Mouse (Mus musculus) c-Kit-positive CD71-negative TER-119-negative erythroid progenitor cells, embryonic 14.5 days (primary cell): ENCODE results near the gene Creg1.
A peak's percentile ranks its signal among the peaks of the same experiment; 100 is the strongest.

Experiments
- DNase-seq: peaks from one replicate; pipeline ENCODE4 v3.0.0-alpha.2; 2013; ENCODE audit warnings: low read depth

Gene Creg1

DNA sequence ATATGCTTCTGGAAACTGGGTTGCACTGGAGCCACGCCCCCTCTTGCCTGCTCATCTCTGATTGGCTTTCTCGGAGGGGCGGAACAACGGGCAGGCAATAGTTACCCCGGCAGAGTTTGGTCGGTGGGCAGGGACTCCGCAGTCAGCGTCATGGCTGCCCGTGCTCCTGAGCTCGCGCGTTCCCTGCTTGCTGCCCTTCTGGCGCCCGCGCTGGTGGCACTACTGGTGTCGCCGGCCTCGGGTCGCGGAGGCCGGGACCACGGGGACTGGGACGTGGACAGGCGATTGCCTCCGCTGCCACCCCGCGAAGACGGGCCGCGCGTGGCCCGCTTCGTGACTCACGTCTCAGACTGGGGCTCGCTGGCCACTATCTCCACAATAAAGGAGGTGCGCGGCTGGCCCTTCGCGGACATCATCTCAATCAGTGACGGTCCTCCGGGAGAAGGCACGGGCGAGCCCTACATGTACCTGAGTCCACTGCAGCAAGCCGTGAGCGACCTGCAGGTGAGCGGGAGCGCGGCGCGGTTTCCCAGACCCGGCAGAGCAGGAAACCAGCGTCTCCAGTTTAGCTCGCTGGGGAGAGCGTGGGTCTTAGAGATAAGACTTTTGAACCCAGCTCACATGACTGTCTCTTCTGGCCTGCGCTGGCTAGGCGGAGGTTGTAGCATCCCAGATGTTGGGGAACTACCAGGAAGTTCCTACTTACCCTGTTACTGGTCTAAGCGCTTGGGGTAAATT is at the start of gene Creg1:
Gene Creg1, plus strand, starts transcription at position 112 of the 738 bp plus-strand sequence.
- peak; percentile 88 for DNase-seq

DNA sequence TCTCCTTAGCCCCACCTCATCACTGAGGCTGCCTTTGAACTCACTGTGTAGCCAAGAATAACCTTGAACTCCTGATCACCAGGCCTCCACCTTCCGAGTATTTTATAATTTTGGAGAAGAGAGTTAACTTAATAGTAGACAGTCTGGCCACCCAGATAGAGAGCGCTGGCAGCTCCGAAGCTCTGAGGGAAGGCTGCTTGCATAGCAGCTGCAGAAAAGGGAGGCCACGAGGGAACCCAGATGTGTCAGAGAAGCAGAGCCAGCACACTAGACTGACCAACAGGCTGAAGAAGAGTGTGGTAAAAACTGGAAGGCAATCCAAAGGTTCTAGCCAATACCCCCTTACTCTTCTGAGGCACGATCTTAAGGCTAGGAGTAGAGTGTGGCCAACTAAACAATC is 49.7 kb upstream of the Creg1 start:
- DNase-seq, result no peak

DNA sequence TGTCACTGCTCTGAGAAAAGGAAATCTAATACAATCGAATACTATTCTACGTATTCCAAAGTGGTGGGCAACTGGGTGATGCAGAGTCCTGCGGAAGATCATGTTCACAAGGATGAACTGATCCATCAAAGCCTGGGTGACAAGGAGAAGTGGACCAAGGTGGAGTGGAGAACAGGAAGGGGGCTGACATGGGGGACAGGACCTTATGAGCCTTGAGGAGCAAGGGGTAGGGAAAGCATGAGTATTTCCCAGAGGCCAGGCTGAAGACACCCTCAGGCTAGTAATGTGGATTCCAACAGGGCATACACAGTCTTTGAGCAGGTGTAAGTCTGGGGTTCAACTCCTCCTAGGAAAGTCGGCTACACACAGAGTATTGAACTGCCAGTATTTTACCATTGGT is 47.1 kb upstream of the Creg1 start:
- DNase-seq, result no peak

DNA sequence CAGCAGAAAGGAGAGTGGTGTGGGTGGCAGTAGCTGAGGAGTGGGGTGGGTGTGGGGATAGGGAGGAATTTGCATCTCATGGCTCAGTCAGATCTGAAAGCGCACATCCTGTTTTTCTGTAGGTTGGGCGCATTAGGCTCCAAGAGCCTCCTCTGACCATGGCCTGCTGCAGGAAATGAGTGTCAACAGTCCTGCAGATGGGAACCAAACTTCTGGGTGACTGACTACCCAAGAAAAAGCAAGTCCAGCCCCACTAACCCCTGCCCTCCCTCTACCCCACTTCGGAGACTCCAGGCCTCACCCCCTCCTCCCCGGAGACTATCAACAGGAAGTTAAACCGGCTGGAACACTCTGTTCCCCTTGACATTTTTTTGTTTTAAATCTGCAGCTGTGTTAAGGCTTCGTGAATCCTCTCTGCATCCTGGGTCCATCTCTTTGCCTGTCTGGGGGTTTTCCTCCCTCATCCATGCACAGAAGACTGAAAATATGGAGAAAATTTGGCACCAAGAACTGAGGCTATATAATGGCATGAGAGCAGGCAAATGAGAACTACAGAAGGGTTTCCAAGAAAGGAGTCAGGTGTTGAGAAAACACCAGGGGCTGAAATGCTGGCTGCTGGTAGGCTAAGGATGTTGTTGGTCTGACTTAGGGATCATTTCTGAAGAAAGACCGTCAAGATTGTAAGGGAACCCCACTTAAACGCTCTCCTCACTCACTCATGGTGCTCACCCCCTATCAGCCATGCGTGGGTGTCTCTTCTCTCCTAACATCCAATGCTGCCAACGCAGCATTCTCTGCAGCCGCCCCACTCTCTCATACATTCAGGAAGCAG is 45.6 kb upstream of the Creg1 start:
- no peak for DNase-seq

DNA sequence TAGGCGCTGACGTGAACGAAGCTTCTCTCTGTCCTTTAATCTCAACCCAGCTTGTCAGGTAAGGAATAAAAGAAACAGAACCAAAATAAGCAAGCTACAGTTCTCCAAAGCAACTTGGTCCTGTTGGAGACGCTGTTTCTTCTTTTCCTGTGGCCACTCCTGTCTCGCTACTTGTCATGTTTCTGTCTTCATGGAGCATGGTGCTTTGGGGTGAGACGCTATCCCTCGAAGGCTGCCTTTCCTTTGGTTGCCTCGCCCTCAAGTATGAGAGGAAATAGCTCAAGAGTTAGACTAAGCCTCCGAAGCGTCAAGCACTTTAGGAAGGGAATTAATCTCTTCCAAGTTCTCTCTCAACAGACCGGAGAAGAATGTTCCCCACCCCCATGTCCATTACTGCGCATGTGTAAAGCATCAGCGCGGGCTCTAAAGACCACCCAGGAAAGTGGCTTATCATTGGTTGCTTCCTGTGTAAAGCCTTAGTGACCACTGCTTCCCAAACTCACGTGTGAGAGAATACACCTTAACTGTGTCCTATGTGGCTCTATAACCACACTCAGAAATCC is 44.9 kb upstream of the Creg1 start:
- DNase-seq, result no peak

DNA sequence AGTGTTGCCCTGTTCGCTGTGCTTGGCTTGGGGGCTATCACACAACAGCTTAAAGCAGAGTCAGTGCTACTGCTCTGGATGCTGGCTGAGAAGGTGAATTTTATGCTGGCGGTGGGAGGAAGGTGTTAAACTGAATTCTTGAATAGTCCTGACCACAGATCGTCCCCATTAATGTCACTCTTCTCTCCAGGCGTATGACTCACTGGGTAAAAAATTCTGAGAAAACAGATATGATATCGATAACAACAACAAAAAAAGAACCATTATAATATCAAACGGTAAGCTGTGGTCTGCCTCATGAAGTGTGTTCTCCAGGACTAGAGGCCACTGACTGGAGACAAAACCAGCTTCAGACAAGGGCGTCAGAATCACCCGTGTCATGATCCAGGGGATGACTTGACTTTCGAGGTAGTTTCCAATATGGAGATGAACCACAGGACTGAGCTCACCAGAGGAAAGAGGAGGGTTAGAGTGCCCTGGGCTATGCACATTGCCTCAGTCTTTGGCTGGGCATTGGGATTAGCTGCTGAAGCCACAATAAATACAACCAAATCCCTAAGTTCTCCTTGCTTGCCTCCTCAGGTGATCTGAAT is 40.9 kb upstream of the Creg1 start:
- no peak for DNase-seq

DNA sequence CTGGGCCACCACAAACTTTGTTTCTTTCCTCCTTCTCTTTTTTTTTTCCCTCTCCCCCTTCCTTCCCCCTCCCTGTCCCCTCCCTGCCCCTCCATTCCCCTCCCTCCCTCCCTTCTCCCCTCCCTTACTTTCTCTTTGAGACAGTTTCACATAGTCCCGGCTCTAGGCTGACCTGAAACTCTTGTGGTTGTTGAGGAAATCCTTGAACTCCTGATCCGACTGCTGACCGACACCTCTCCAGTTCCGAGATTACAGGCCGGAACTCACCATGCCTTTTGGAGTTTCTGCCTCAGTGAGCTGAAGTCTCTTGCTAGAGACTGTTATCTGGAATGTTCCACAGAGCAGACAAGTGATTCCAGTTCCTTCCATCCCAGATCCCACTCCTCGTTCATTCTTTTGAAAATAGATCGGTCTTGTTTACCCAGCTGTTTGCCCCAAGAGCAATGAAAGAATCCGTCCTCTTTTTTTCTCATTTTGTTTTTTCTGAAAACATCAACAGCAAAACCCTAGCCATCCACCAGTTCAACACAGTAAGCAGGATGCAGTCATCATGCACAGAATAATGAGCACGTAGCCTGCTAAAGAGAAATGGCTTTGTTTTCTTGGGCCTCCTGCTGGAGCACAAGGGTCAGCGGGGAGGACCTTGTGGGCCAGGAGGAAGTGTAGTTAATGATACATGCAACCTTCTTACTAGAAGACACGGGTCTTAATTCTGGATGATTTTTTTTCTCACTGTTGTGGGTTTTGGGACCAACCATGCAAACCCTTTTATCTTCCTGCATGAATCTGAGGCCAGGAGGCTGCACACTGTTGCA is 39.1 kb upstream of the Creg1 start:
- DNase-seq, result no peak

DNA sequence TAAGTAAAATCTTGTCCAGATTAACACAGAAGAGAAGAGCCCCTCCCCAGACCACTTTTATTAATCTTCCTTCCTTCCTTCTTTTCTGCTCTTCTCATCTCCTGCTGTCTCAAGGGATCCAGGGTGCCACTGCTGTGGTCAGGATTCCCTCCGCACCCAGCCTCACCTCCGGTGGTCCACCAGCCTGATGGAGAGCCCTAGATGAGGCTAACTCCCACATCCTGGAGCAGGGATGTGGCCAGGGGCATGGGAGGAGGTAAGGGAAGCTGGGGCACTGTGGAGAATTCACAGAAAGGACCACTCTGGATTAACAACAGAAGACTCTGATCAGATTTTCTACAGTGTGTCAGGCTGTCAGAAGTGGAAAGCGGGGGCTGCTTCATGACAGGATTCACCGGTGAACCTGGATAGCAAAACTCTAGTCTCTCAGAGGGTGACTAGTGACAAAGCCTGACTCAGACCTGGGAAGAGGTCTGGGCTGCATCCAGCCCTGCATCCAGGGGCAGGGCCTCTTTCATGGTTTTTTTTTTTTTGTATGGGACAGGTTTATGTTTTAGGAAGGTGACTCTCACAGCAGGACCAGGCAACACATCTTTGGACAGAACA is 38.4 kb upstream of the Creg1 start:
- no peak for DNase-seq

DNA sequence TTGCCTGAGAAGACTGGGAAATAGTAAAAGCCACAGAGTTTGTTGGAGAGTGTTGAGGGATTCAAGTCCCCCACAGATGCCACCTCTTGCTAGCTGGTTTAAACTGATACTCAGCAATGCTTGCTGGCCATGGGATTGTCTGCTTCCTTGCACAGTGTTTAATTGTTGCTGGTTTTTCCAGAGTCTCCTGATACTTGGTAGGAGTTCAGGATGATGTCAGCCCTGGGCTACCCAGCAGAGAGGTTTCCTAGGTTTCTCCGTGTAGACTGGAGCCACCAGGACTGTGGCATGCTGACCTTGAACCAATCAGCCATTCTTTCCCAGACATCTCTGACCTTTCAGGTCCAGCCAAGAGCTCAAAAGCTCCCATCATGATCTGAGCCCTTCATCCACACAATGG is 36.6 kb upstream of the Creg1 start:
- no peak for DNase-seq

DNA sequence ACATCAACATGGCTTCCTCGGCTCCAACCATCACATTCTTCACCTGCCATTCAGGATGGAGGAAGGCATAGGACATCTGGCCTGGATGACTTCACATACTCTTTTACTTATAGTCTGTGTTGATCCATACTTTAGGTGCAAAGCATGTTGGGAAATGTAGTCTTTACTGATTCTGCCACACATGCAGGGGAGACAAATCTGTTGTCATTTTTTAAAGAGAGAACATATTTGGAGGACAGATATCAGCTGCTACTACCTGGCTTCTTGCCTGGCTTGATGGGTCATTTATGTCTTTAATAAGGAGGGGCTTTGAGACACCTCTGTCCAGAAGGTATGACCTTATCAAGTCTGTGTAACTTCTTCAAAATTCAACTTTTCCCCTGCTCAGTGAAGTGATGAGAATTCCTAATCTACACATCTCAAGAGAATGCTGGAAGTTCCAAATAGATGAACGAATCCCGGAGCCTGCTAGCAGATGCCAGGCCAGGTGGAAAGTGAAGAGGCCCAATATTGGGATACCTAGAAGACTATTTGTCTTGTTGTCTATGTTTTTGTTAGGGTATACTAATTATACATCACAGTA is 35.4 kb upstream of the Creg1 start:
- DNase-seq, result no peak

DNA sequence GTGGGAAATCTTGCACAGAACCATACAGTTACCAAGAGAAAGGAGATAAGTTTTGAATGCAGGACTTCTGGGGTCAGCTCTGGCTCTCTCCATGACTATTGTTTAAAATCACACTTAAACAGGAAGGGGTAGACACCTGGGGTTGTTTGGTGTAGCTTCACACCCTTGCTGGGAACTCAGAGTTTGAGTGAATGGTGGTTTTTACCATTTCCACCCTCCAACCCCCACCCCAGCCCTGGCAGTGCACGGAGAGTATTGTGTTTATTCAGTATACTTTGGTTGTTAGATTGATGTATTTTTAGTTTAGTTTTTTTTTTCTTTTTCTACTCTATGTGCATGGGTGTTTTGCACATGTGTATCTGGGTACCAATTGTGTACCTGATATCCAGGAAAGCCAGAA is 33.4 kb upstream of the Creg1 start:
- no peak for DNase-seq

DNA sequence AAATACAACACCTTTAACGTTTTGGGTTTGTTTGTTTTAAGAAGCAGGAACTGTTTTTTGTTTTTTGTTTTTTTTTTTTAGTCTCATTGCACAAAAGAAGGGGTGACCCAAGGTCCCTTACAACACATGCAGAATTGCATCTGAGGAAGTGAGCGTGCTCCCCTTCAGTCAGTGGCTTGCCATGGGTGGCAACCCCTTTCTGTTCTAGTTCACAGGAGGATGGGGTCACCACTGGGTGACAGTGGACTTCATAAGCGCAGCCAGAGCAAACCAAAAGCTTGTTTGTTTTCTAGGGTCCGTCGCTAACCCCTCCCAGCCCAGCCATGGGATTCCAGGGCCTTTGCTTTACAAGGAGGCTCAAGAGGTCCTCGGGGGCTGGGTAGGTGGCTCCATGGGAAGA is 32.0 kb upstream of the Creg1 start:
- no peak for DNase-seq

DNA sequence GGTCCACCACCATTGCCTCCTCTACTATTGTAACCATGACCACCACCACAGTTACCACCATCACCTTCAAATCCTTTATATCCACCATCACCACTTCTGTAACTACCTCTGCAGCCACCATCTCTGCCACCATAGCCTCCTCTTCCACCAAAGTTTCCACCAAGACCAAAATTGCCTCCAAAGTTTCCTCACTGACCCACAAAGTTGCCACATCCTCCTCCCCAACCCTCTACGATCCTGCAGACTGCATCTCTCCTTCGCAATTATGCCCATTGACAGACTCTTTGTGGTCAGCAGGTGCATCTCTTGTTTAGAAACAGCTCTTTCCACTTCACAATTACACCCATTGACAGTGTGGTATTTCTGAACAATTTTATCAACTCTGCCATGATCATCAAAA is 28.7 kb upstream of the Creg1 start:
- no peak for DNase-seq

DNA sequence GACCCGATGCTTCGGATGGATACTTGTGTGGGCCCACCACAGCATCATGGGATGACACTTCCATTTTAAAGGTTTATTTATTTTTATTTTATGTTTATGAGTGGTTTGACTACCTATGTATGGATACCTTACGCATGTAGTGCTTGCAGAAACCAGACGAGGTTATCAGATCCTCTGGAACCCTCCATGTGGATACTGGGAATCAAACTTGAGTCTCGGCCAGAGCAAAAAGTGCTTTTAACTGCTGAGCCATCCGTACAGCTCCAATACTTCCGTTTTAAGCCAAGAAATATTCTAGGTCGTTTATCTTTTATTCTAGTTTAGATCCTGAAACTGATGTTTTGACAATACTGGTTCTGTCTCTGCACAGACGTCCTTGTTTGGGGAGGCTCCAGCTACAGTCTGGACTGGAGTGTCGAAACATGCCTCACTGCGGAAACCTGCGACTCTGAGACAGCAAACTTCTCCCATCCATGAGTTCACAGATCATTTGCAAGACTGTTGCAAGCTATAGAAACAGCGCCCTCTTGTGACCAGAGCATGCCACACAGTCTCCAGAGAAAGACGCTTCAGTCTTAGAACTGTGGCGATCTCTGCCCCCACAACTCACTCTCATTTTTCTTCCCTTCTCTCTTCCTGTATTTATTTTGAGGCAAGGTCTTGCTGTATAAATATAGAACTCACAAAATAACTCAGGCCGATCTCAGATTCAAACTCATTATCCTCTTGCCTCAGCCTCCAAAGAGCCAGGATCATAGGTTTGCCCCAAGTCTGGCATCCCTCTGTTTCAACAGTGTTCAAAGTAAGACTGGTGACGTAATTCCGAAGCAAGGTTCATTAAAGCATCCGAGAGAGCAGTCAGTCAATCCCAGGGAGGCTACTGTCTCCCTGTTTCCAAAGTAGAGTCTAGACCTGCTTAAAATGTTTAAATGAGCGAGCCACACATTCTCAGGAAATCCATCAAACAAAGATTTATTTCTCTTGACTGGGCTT is 27.4 kb upstream of the Creg1 start:
- DNase-seq, result peak; percentile 90

DNA sequence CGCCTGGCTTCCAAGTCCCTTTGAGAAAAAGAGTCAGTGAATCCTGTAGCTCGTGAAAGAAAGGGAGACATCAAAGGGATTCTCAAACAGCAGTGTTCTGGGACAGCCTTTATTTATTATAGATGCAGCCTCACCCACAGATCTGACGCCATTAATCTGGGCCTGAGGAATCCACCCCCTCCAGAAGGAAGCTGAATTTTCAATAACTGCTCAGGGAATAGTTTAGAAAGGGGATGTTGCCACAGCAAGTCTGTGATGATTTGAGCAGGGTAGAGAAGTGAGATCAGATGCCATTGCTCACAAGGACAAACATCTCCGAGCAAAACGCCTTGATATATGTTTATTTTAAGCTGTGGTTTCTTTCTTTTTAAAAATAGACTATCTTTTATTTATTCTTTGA is 26.1 kb upstream of the Creg1 start:
- DNase-seq, result no peak

DNA sequence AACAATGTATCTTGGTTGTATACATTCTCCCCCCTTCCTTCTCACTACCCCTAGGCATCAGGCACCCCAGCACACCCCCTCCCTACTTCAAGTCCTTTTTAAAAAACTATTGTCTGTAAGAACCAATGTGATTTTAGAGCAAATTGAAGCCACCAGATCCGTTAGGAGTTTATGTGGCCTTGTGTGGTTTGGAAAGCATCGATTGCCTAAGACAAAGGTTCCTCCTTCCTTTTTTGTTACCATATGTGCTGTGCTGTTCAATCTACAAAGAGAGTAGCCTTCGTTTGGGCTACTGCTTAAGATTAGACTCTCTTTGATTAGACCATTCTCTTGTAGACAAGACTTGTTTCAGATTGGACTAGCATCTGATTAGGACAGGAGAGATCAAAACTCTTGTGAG is 25.7 kb upstream of the Creg1 start:
- no peak for DNase-seq

DNA sequence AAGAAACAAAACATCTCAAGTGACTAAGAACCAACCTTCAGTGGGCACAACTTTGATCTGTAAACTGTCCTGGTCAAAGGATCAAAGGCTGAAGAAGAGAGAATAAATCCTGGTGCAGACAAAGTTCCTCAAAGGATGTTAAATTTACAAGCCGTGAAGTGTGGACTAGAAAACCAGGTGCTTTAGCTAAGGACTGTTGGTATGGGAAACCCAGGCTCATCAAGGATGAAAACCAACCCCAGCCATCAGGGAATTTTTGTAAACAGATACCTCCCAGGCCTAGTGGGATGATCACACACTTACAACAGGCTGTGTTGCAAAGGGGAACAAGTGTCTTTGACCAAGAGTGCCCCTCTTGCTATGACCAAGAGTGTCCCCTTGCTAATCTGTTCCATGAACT is 24.6 kb upstream of the Creg1 start:
- no peak for DNase-seq

DNA sequence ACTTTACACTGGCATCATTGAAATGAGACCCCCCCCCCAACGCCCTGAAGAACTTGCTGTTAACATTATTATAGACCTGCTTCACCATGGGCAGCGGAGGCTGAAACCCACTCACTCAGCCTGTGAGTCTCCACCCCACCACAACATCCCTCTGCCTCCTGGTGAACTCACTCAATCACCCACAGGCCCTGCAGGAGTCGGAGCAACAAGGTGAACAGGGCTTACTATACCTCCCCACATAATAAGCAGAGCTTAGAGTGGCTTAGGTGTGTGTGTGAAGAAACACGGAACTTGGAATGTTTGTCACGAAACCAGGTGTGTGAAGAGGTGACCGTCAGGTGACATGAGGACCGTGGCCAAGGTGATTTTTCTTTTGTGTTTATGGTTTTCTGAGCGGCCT is 21.6 kb upstream of the Creg1 start:
- no peak for DNase-seq

DNA sequence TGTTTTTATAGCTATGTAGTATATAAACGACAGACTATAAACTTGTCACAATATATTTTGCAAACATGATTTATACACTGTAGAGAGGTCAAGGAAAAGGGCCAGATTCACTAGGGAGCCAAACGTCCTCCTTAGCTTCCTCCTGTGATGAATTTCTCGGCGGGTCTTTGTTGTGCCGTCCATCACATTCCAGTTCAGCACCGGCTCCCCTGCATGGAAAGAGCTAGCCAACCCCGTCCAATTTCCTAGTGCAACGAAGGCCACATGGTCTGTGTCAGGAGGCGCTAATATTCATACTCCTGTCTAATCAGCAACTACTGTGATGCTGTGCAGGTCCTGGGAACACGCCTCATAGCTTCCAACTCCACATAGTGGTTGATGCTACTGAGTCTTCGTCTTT is 15.5 kb upstream of the Creg1 start:
- no peak for DNase-seq

DNA sequence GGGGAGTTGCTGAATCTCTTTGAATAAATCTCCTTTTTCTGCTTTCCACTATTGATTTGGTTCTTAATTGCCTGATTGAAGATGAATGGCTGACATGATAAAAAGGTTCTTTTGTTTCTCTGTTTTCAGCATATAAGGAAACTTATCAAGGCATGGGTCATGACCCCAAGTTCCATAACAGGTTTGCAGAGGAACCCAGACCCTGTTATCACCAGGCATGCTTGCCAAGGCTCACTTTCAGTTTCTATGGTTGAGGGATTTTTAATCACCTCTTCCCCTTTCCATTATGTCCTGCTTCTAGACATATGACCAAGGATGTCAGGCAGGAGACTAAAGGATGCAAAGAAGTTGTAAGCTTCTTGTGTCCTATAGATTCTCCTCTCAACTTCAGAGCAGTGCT is 12.4 kb upstream of the Creg1 start:
- no peak for DNase-seq
